Mouse (Mus musculus): ENCODE measurements around the gene Scn1b. TPM values are rescaled to one million over a fixed set of nuclear protein-coding genes. Genes with fewer than 3 reads are reported as not detected.
A peak's percentile ranks its signal among the peaks of the same experiment; 100 is the strongest.

The Scn1b gene
- total RNA-seq, 2 experiments from 2014 or later: 21.2 to 21.8 TPM

- DNase-seq (ENCODE audit: low spot score): no peak
- intact Hi-C loops (cut with DNase I): no loop called here
These were observed 23.2 kb upstream of the Scn1b start for GRCm38 (mm10) chr7:31149751-31150565.

- intact Hi-C loops (cut with DNase I): no loop called here
- no peak for DNase-seq (ENCODE audit: low spot score)
These were observed 22.5 kb upstream of the Scn1b start for GRCm38 (mm10) chr7:31149271-31149670.

DNA sequence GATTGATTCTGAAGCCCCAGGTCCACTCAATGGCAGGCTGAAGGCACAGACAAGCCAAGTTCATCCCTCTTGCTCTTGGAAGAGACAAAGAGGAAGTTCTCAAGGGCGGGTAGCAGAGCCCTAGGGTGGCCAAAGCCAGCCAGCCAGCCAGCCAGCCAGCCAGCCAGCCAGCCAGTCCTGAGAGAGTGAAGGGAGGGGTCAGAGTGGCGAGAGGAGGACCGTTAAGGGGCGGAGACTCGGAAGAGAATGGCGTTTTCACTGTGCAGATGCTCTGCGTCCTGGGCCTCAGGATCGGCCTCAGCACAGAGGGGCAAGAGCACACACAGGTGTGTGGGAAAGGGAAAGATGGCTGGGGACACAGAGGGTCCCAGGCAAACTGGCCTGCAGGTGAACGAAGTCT lies 22.0 kb upstream of the Scn1b start:
- intact Hi-C loops (cut with DNase I): no loop called here
- peak; percentile 53 for DNase-seq (ENCODE audit: low spot score)

DNA sequence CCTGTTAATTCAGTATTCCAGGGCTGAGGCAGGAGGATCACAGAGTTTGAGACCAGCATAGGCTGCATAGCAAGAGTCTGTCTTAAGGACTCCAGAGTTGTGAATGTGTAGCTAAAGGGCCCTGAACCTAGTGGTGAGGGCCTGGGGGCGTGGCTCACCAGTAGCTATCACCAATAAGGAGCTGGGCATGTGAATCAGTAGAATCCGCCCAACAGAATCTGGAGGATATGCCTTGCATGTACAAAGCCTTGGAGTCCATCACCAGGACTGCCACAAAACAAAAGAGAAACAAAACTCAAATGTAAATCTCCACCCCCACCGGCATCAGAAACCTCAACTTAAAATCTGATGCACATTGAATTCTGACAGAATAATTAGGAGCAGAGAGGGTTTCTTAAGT lies 21.3 kb upstream of the Scn1b start:
- no peak for DNase-seq (ENCODE audit: low spot score)
- intact Hi-C loops (cut with DNase I): no loop called here

- DNase-seq (ENCODE audit: low spot score): no peak
- intact Hi-C loops (cut with DNase I): no loop called here
These were observed 18.9 kb upstream of the Scn1b start for GRCm38 (mm10) chr7:31145596-31146160.

GRCm38 (mm10) chr7:31144886-31145285 lies 18.1 kb upstream of the Scn1b start:
- DNase-seq (ENCODE audit: low spot score): no peak
- intact Hi-C loops (cut with DNase I): no loop called here

DNA sequence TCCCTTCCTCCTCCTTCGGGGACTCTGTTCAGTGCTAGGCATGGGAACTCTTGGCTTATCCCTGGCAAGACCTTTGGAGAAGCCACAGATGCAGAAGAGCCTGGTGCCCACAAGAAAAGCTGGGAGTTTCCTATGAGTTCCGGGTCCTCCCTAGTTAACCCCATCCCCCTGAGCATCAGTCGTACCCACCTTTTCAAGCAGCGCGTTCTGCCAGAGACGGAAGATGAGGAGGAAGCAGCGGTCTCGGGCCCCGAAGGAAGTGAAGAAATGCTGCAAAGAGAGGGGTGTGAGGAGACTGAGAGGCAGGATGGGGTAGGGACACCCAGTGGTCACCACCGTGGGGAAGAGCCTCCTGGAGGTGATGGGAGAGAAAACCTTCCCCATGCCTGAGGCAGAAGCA lies 14.1 kb upstream of the Scn1b start:
- intact Hi-C loops (cut with DNase I): no loop called here
- DNase-seq (ENCODE audit: low spot score): no peak

DNA sequence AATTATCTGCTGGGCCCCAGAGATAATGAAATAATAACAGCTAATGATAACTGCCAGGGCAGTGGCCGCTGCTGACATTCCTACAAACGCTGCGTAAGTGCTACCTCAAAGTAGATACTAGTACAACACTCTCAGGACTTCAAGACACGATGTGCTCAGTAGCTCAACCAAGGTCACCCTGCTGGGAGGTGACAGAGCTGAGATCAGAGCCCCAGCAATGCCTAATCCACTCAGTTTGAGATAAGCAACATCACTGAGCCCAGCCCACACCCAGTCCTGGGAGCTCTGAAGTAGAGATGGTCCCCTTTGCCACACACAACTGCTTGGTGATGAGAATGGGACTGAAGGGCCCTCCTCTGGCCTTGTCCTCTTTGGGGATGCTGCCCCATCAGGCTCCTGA lies 13.5 kb upstream of the Scn1b start:
- DNase-seq (ENCODE audit: low spot score): no peak
- intact Hi-C loops (cut with DNase I): no loop called here

- DNase-seq (ENCODE audit: low spot score): no peak
- intact Hi-C loops (cut with DNase I): loop anchor here (1.0 kb wide), 1 partner anchor 33 kb away; no protein-coding TSS in a partner anchor
These were observed 13.0 kb upstream of the Scn1b start for GRCm38 (mm10) chr7:31139765-31140164.

- no peak for DNase-seq (ENCODE audit: low spot score)
- intact Hi-C loops (cut with DNase I): no loop called here
These were observed 8.9 kb upstream of the Scn1b start for GRCm38 (mm10) chr7:31135717-31136116.

GRCm38 (mm10) chr7:31131866-31132265 lies 5.1 kb upstream of the Scn1b start:
- DNase-seq (ENCODE audit: low spot score): no peak
- intact Hi-C loops (cut with DNase I): no loop called here

DNA sequence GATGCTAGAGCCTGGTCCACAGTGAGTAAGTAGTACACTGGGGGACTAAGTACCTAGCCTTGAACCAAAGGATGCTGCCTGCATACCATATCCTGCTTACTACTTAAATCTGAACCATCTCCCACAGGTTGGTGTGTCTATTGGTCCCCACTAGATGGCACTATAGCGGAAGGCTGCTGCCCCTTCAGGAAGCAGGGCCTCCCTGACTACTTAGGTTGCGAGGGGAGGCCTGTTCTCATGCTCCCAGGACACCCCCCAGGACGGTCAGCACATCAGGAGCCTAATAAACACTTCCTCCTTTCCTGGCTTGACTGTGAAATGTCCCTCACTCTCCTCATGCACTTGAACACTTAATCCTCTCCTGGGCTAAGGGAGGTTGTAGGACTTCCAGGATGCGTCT lies 4.0 kb upstream of the Scn1b start:
- no peak for DNase-seq (ENCODE audit: low spot score)
- intact Hi-C loops (cut with DNase I): no loop called here

- intact Hi-C loops (cut with DNase I): no loop called here
- DNase-seq (ENCODE audit: low spot score): no peak
These were observed 3.4 kb upstream of the Scn1b start for GRCm38 (mm10) chr7:31130197-31130596.

- intact Hi-C loops (cut with DNase I): no loop called here
- no peak for DNase-seq (ENCODE audit: low spot score)
These were observed 1.4 kb upstream of the Scn1b start for GRCm38 (mm10) chr7:31128157-31128705.

GRCm38 (mm10) chr7:31126211-31126751 lies 522 bp downstream of the Scn1b start:
- intact Hi-C loops (cut with DNase I): no loop called here
- no peak for DNase-seq (ENCODE audit: low spot score)

DNA sequence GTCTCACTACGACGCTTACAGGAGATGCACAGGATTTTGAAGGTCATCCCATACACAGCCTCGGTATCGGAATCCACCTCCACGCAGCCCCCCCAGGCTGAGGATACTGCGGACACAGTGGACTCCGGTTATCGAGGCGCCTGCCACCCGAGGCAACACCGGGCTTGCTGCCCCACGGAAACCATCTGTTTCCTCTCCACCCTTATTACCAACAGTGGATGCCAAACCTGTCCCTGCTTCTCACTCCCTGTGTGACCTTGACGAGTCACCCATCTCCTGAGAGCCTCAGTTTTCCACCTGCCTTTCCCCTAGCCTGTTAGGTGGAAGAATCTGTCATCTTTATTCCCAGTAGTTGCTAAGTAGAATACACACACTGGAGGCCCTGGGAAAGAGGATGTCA lies 1.7 kb downstream of the Scn1b start:
- intact Hi-C loops (cut with DNase I): no loop called here
- DNase-seq (ENCODE audit: low spot score): no peak

DNA sequence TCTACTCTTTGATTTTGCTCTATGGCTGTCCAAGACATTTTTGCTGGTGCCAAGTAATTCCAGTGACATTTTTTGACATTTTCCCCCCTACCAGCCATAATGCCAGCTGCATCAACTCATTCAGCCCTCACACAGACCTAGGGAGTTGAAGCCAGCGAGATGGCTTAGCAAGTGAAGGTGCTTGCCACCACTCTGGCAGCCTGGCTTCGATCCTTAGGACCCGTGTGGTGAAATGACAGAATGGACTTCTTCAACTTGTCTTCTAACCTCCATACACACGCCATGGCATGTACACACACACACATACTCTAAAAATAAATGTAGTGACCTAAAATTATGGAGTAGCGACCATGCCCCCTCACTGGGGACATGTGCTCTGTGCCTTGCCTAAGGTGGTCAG lies 2.4 kb downstream of the Scn1b start:
- no peak for DNase-seq (ENCODE audit: low spot score)
- intact Hi-C loops (cut with DNase I): no loop called here

DNA sequence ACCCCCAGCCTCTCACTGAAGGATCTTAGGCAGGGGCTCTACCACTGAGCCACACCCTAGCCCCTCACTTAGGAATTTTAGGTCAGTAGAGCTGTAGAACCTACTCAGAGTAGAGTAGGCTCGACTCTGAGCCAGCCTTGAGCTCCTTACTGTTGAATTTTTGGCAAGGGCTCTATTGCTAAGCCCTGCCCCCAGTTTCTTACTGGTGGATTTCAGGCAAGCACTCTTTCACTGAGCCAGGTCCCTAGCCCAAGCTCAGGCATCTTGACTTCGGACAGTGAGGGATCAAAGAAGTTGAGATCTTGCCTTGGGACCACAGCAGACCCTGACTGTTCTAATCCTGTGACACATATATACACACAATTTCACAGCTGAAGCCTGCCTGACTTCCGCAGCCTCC lies 3.1 kb downstream of the Scn1b start:
- intact Hi-C loops (cut with DNase I): no loop called here

DNA sequence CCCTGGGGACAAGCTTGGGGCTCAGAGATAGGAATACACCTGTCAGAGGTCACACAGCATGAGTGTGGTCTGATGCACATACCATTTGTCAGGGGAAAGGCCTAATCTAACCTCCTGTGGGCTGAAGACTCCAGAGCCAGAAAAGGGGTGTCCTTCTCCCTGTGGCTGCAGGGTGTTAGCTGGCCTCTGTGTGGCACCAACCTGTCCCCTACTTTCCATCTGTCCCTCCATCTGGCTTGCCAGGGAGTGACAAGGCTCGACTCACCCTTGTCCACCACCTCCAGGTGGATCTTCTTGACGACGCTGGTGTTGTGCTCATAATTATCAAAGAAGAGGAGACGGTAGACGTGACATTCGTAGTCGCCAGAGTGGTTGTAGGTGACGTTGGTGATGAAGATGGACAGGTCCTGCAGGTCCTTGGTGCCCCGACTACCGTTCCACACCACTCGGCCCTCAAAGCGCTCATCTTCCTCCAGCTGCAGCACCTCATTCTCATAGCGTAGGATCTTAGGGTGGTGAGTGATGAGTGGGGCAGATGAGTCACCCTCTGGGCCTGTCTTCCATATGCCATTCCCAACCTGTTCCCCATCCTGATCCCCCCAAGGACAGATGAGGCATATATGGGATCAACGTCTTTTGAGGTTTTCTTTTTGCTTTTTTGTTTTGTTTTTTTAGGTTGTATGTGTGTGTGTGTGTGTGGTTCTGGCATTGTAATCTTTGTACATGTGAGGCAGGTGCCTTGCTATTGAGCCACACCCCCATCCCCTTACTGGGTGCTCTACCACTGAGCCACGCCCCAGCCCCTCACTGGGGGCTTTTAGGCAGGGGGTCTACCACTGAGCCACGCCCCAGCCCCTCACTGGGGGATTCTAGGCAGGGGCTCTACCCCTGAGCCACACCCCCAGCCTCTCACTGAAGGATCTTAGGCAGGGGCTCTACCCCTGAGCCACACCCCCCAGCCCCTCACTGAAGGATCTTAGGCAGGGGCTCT lies 3.9 kb downstream of the Scn1b start:
- intact Hi-C loops (cut with DNase I): no loop called here
- DNase-seq (ENCODE audit: low spot score): no peak

More for the DNA sequence above, 3.1 kb downstream of the Scn1b start:
- DNase-seq (ENCODE audit: low spot score): no peak

- intact Hi-C loops (cut with DNase I): no loop called here
- DNase-seq (ENCODE audit: low spot score): no peak
These were observed 7.2 kb downstream of the Scn1b start for GRCm38 (mm10) chr7:31119556-31119955.
